Mouse (Mus musculus): ENCODE data around the gene Trappc2l.
"Not testable (repeated sequence)": the region's sequence is repeated elsewhere in the genome, so short reads cannot be mapped to it uniquely, and the experiment has no call there.

Gene Trappc2l
- long read RNA-seq, experiment 1, transcript Trappc2l-201 (5 exons, 1,659 nt) = major isoform, 73 of 82 reads
- long read RNA-seq, experiment 1, partial matches to known transcripts = 5 of 82 reads
- long read RNA-seq, experiment 1, other reads (novel, unspliced or antisense) = 4 of 82 reads
- long read RNA-seq, experiment 2, transcript Trappc2l-201 (5 exons, 1,659 nt) = major isoform, 104 of 108 reads
- long read RNA-seq, experiment 2, partial matches to known transcripts = 0 of 108 reads
- long read RNA-seq, experiment 2, other reads (novel, unspliced or antisense) = 1 of 108 reads

GRCm38 (mm10) chr8:122611295-122612133, at the start of gene Trappc2l, which contains the start of gene Galns:
Gene Trappc2l, plus strand, starts transcription at chr8:122611640.
Gene Galns, minus strand, starts transcription at chr8:122611463.
- intact Hi-C loops (cut with DNase I) = loop anchor here (5.0 to 10.0 kb wide), 3 partner anchors 44 to 603 kb away; partner anchors contain the start of genes Cdt1, Chmp1a and Spata33

GRCm38 (mm10) chr8:122564363-122565352, 46.8 kb upstream of the Trappc2l start:
- intact Hi-C loops (cut with DNase I) = loop anchor here (5.0 kb wide), 1 partner anchor 48 kb away; the partner anchor contains the start of genes Galns and Trappc2l

GRCm38 (mm10) chr8:122566766-122567165, 44.7 kb upstream of the Trappc2l start:
- intact Hi-C loops (cut with DNase I) = loop anchor here (5.0 kb wide), 1 partner anchor 46 kb away; the partner anchor contains the start of genes Galns and Trappc2l

GRCm38 (mm10) chr8:122567361-122568108, 43.9 kb upstream of the Trappc2l start, which contains the start of gene Cdt1:
Gene Cdt1, plus strand, starts transcription at chr8:122568015.
- intact Hi-C loops (cut with DNase I) = loop anchor here (5.0 kb wide), 1 partner anchor 45 kb away; the partner anchor contains the start of genes Galns and Trappc2l

GRCm38 (mm10) chr8:122568109-122568504, 43.3 kb upstream of the Trappc2l start:
- intact Hi-C loops (cut with DNase I) = loop anchor here (5.0 kb wide), 1 partner anchor 44 kb away; the partner anchor contains the start of genes Galns and Trappc2l

- intact Hi-C loops (cut with DNase I) = loop anchor here (5.0 kb wide), 1 partner anchor 43 kb away; the partner anchor contains the start of genes Galns and Trappc2l
Measured at GRCm38 (mm10) chr8:122568881-122569309, 42.5 kb upstream of the Trappc2l start.

- intact Hi-C loops (cut with DNase I) = loop anchor here (5.0 kb wide), 1 partner anchor 43 kb away; the partner anchor contains the start of genes Galns and Trappc2l
Measured at GRCm38 (mm10) chr8:122569329-122569728, 42.1 kb upstream of the Trappc2l start.

GRCm38 (mm10) chr8:122569996-122570395, 41.4 kb upstream of the Trappc2l start:
- intact Hi-C loops (cut with DNase I) = loop anchor here (5.0 kb wide), 1 partner anchor 42 kb away; the partner anchor contains the start of genes Galns and Trappc2l

- intact Hi-C loops (cut with DNase I) = no loop called here
Measured at GRCm38 (mm10) chr8:122571153-122571552, 40.3 kb upstream of the Trappc2l start.

GRCm38 (mm10) chr8:122571750-122572267, 39.6 kb upstream of the Trappc2l start:
- intact Hi-C loops (cut with DNase I) = no loop called here

GRCm38 (mm10) chr8:122572751-122573150, 38.7 kb upstream of the Trappc2l start:
- intact Hi-C loops (cut with DNase I) = no loop called here

- intact Hi-C loops (cut with DNase I) = not testable (repeated sequence)
Measured at GRCm38 (mm10) chr8:122573176-122573575, 38.3 kb upstream of the Trappc2l start.

- intact Hi-C loops (cut with DNase I) = no loop called here
Measured at GRCm38 (mm10) chr8:122573577-122573976, 37.9 kb upstream of the Trappc2l start.

- intact Hi-C loops (cut with DNase I) = no loop called here
Measured at GRCm38 (mm10) chr8:122574264-122574663, 37.2 kb upstream of the Trappc2l start.

GRCm38 (mm10) chr8:122574667-122575251, 36.7 kb upstream of the Trappc2l start:
- intact Hi-C loops (cut with DNase I) = no loop called here

GRCm38 (mm10) chr8:122575286-122575685, 36.2 kb upstream of the Trappc2l start:
- intact Hi-C loops (cut with DNase I) = no loop called here

GRCm38 (mm10) chr8:122575735-122576647, 35.4 kb upstream of the Trappc2l start:
- intact Hi-C loops (cut with DNase I) = no loop called here

- intact Hi-C loops (cut with DNase I) = no loop called here
Measured at GRCm38 (mm10) chr8:122576648-122577022, 34.8 kb upstream of the Trappc2l start, which contains the start of gene Aprt. Gene Aprt, minus strand, starts transcription at chr8:122576909.
